Mouse (Mus musculus): ENCODE data around the gene Adamtsl5.

DNA sequence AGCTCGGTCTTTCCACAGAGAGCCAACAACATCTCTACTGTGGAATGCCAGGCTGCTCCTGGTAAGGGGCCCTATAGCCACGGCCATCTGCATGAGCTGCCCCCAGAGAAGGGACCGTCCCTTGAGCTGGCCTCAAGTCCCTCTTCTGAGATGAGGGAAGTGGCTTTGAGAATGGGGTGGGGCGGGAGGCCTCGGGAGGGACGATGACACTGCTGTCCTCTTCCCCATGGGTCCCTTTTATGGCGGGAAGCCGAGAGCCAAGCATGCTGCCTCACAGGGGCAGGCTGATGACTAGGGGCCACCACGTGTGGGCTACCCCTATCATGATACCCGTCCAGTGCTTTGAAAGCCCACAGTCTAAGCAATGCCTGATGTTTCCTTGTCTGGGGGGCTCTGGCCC is 31.2 kb downstream of the Adamtsl5 start:
- no peak for TF ChIP-seq POLR2A (IDR thresholded peaks at IDR 0.05; ENCODE audit: insufficient read depth, low read depth, low read length)
- TF ChIP-seq CTCF (IDR thresholded peaks at IDR 0.05), result no peak
- no peak for TF ChIP-seq EP300 (IDR thresholded peaks at IDR 0.05; ENCODE audit: insufficient read depth, low read depth, low read length)
